Mouse (Mus musculus): ENCODE results near the gene Strip2.

The Strip2 gene

DNA sequence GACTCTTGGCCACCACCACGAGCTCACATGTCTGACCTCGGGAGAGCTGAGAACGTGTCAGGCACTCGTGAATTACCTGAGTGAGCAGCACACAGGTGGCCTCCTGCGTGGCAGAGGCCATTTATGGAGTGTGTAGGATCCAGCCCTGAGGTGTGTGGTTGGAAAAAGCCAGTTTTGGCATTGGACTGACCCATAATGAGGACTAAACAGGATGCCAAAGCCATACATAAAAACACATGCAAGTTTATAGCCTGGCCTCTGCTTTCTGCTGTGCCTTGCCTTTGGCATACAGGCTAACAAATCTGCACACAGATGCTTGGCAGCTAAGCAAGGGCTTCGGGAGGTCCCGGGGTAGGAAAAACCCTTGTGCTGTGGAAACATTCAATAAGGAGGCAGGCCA is 92.4 kb downstream of the Strip2 start:
- DNase-seq (ENCODE audit: low read depth, low spot score), result no peak

All from CD4-positive, CD25-positive, alpha-beta regulatory T cell, adult 2 months (primary cell).